Mouse (Mus musculus): ENCODE data around the gene Cluap1. TPM values are rescaled to one million over a fixed set of nuclear protein-coding genes. Genes with fewer than 3 reads are reported as not detected.

Gene Cluap1
- total and polyA plus RNA-seq, 2 experiments from 2014 or later, result 11.8 to 42.6 TPM

GRCm38 (mm10) chr16:3885065-3885670 lies 23.4 kb upstream of the Cluap1 start:
- H3K9me3 ChIP-seq (ENCODE audit: low read length), result no peaks in the 10 kb centered on the region
- H3K4me3 ChIP-seq (ENCODE audit: low read length), result peak overlapping the region; percentile 99
- peak overlapping the region; percentile 97 for H3K27ac ChIP-seq
- WGBS, result 3% methylated on average over 10 of the region's 10 CpGs
- peak overlapping the region; percentile 90 for H3K9ac ChIP-seq (replicated peaks; ENCODE audit: low read length)
- peaks cover 11% of the 10 kb centered on the region for H3K4me1 ChIP-seq (ENCODE audit: insufficient read depth, low read length)
- 0 out of 2 replicates have a peak, but pooled peaks have one; percentile 10 for ATAC-seq
- no peaks in the 10 kb centered on the region for H3K27me3 ChIP-seq (ENCODE audit: insufficient read depth, low read length)
- H3K36me3 ChIP-seq (ENCODE audit: insufficient read depth, low read length), result no peaks in the 10 kb centered on the region
- DNase-seq (ENCODE audit: low spot score), result peak; percentile 29
- H3K4me2 ChIP-seq (ENCODE audit: low read depth, low read length), result peak overlapping the region; percentile 77
- TF ChIP-seq CTCF (IDR thresholded peaks at IDR 0.05; ENCODE audit: low read depth), result no peak

GRCm38 (mm10) chr16:3891621-3892295 lies 16.8 kb upstream of the Cluap1 start:
- DNase-seq (ENCODE audit: low spot score) (no peak), ATAC-seq (no peak)
- Histone ChIP-seq H3K9ac (replicated peaks; ENCODE audit: low read length) (no peak overlapping the region), H3K9me3 (ENCODE audit: low read length) (no peaks in the 10 kb centered on the region), H3K27me3 (ENCODE audit: insufficient read depth, low read length) (no peaks in the 10 kb centered on the region), H3K4me2 (ENCODE audit: low read depth, low read length) (no peak overlapping the region), H3K4me3 (ENCODE audit: low read length) (no peak overlapping the region), H3K4me1 (ENCODE audit: insufficient read depth, low read length) (no peaks in the 10 kb centered on the region), H3K27ac (no peak overlapping the region), H3K36me3 (ENCODE audit: insufficient read depth, low read length) (0 out of 2 replicates have a peak, but pooled peaks cover under 1% of the 10 kb centered on the region)
- TF ChIP-seq CTCF (IDR thresholded peaks at IDR 0.05; ENCODE audit: low read depth), result no peak
- 95% methylated on average over 14 of the region's 14 CpGs for WGBS

- H3K27me3 ChIP-seq (ENCODE audit: insufficient read depth, low read length), result no peaks in the 10 kb centered on the region
- no peak overlapping the region for H3K4me2 ChIP-seq (ENCODE audit: low read depth, low read length)
- no peaks in the 10 kb centered on the region for H3K4me1 ChIP-seq (ENCODE audit: insufficient read depth, low read length)
- H3K9ac ChIP-seq (replicated peaks; ENCODE audit: low read length), result no peak overlapping the region
- peaks cover 20% of the 10 kb centered on the region for H3K36me3 ChIP-seq (ENCODE audit: insufficient read depth, low read length)
- DNase-seq (ENCODE audit: low spot score) (no peak), ATAC-seq (no peak)
- no peak overlapping the region; the same call in 1 of the 2 replicates for H3K27ac ChIP-seq
- no peak for TF ChIP-seq CTCF (IDR thresholded peaks at IDR 0.05; ENCODE audit: low read depth)
- 74% methylated on average over 3 of the region's 3 CpGs for WGBS
- no peak overlapping the region for H3K4me3 ChIP-seq (ENCODE audit: low read length)
- H3K9me3 ChIP-seq (ENCODE audit: low read length), result no peaks in the 10 kb centered on the region
Measured at GRCm38 (mm10) chr16:3893739-3894138, 14.9 kb upstream of the Cluap1 start.

- no peak for ATAC-seq
- WGBS, result 86% methylated on average over 9 of the region's 9 CpGs
- H3K27me3 ChIP-seq (ENCODE audit: insufficient read depth, low read length), result no peaks in the 10 kb centered on the region
- H3K36me3 ChIP-seq (ENCODE audit: insufficient read depth, low read length), result peaks cover 35% of the 10 kb centered on the region
- H3K4me2 ChIP-seq (ENCODE audit: low read depth, low read length), result no peak overlapping the region
- no peaks in the 10 kb centered on the region for H3K9me3 ChIP-seq (ENCODE audit: low read length)
- H3K9ac ChIP-seq (replicated peaks; ENCODE audit: low read length), result no peak overlapping the region
- DNase-seq (ENCODE audit: low spot score), result no peak
- H3K4me3 ChIP-seq (ENCODE audit: low read length), result no peak overlapping the region
- H3K4me1 ChIP-seq (ENCODE audit: insufficient read depth, low read length), result no peaks in the 10 kb centered on the region
- no peak for TF ChIP-seq CTCF (IDR thresholded peaks at IDR 0.05; ENCODE audit: low read depth)
- peak overlapping the region; percentile 52; the same call in 1 of the 2 replicates for H3K27ac ChIP-seq
Measured at GRCm38 (mm10) chr16:3895173-3895792, 13.3 kb upstream of the Cluap1 start.

- Histone ChIP-seq H3K4me1 (ENCODE audit: insufficient read depth, low read length) (no peaks in the 10 kb centered on the region), H3K27ac (no peak overlapping the region), H3K9ac (replicated peaks; ENCODE audit: low read length) (no peak overlapping the region), H3K4me2 (ENCODE audit: low read depth, low read length) (no peak overlapping the region), H3K36me3 (ENCODE audit: insufficient read depth, low read length) (peaks cover 43% of the 10 kb centered on the region), H3K27me3 (ENCODE audit: insufficient read depth, low read length) (no peaks in the 10 kb centered on the region), H3K9me3 (ENCODE audit: low read length) (no peaks in the 10 kb centered on the region), H3K4me3 (ENCODE audit: low read length) (no peak overlapping the region)
- DNase-seq (ENCODE audit: low spot score), result no peak
- no peak for TF ChIP-seq CTCF (IDR thresholded peaks at IDR 0.05; ENCODE audit: low read depth)
- no peak for ATAC-seq
- 87% methylated on average over 6 of the region's 6 CpGs for WGBS
Measured at GRCm38 (mm10) chr16:3896046-3896445, 12.6 kb upstream of the Cluap1 start.

- Histone ChIP-seq H3K4me3 (ENCODE audit: low read length) (no peak overlapping the region), H3K4me2 (ENCODE audit: low read depth, low read length) (no peak overlapping the region), H3K4me1 (ENCODE audit: insufficient read depth, low read length) (no peaks in the 10 kb centered on the region), H3K36me3 (ENCODE audit: insufficient read depth, low read length) (peaks cover 45% of the 10 kb centered on the region), H3K9ac (replicated peaks; ENCODE audit: low read length) (no peak overlapping the region), H3K27me3 (ENCODE audit: insufficient read depth, low read length) (no peaks in the 10 kb centered on the region), H3K9me3 (ENCODE audit: low read length) (no peaks in the 10 kb centered on the region), H3K27ac (no peak overlapping the region)
- WGBS, result 86% methylated on average over 1 of the region's 1 CpGs
- ATAC-seq (no peak), DNase-seq (ENCODE audit: low spot score) (no peak)
- no peak for TF ChIP-seq CTCF (IDR thresholded peaks at IDR 0.05; ENCODE audit: low read depth)
Measured at GRCm38 (mm10) chr16:3896553-3896952, 12.0 kb upstream of the Cluap1 start.

Measured in hindbrain, postnatal 0 days (tissue).